Mouse (Mus musculus): ENCODE data around the gene Rbl2.

Rbl2 gene

GRCm38 (mm10) chr8:91106271-91106670, 36.4 kb downstream of the Rbl2 start:
- CTCF ChIA-PET, result no interaction called here

- CTCF ChIA-PET, result no interaction called here
These were observed 42.1 kb downstream of the Rbl2 start for GRCm38 (mm10) chr8:91111868-91112477.

- CTCF ChIA-PET, result no interaction called here
These were observed 44.6 kb downstream of the Rbl2 start for GRCm38 (mm10) chr8:91114428-91114827.

GRCm38 (mm10) chr8:91114910-91115309, 45.1 kb downstream of the Rbl2 start:
- CTCF ChIA-PET, result no interaction called here

- CTCF ChIA-PET, result no interaction called here
These were observed 47.7 kb downstream of the Rbl2 start for GRCm38 (mm10) chr8:91117537-91117936.

GRCm38 (mm10) chr8:91118131-91118530, 48.3 kb downstream of the Rbl2 start:
- CTCF ChIA-PET, result no interaction called here

GRCm38 (mm10) chr8:91124315-91124714, 54.5 kb downstream of the Rbl2 start:
- CTCF ChIA-PET, result no interaction called here

GRCm38 (mm10) chr8:91126786-91127185, 56.9 kb downstream of the Rbl2 start:
- CTCF ChIA-PET, result no interaction called here

GRCm38 (mm10) chr8:91132731-91133130, 62.9 kb downstream of the Rbl2 start:
- CTCF ChIA-PET, result no interaction called here

- CTCF ChIA-PET, result no interaction called here
These were observed 63.7 kb downstream of the Rbl2 start for GRCm38 (mm10) chr8:91133441-91134069.

GRCm38 (mm10) chr8:91134070-91134475, 64.2 kb downstream of the Rbl2 start:
- CTCF ChIA-PET, result no interaction called here

GRCm38 (mm10) chr8:91134659-91135058, 64.8 kb downstream of the Rbl2 start:
- CTCF ChIA-PET, result no interaction called here

GRCm38 (mm10) chr8:91135308-91136181, 65.7 kb downstream of the Rbl2 start:
- CTCF ChIA-PET, result no interaction called here

- CTCF ChIA-PET, result no interaction called here
These were observed 71.0 kb downstream of the Rbl2 start for GRCm38 (mm10) chr8:91140828-91141227.

- CTCF ChIA-PET, result no interaction called here
These were observed 77.9 kb downstream of the Rbl2 start for GRCm38 (mm10) chr8:91147715-91148114.

- CTCF ChIA-PET, result interaction anchor here (0.6 kb wide), 2 partner anchors 355 to 792 kb away, joined by 3 to 15 read pairs; no protein-coding TSS in a partner anchor
These were observed 78.9 kb downstream of the Rbl2 start for GRCm38 (mm10) chr8:91148643-91149178.

- CTCF ChIA-PET, result interaction anchor here (0.6 kb wide), 1 partner anchor 355 kb away, joined by 15 read pairs; no protein-coding TSS in a partner anchor
These were observed 79.4 kb downstream of the Rbl2 start for GRCm38 (mm10) chr8:91149298-91149697.

- CTCF ChIA-PET, result no interaction called here
These were observed 81.7 kb downstream of the Rbl2 start for GRCm38 (mm10) chr8:91151531-91151930.

- CTCF ChIA-PET, result no interaction called here
These were observed 84.0 kb downstream of the Rbl2 start for GRCm38 (mm10) chr8:91153831-91154230.

- CTCF ChIA-PET, result no interaction called here
These were observed 84.7 kb downstream of the Rbl2 start for GRCm38 (mm10) chr8:91154564-91154963.

GRCm38 (mm10) chr8:91158617-91159016, 88.8 kb downstream of the Rbl2 start:
- CTCF ChIA-PET, result no interaction called here

- CTCF ChIA-PET, result no interaction called here
These were observed 90.3 kb downstream of the Rbl2 start for GRCm38 (mm10) chr8:91159959-91160800.
